Mouse (Mus musculus) liver, embryonic 11.5 days (tissue): ENCODE measurements around the gene Psma6. TPM values are rescaled to one million over a fixed set of nuclear protein-coding genes. Genes with fewer than 3 reads are reported as not detected.
"Not testable (repeated sequence)": the region's sequence is repeated elsewhere in the genome, so short reads cannot be mapped to it uniquely, and the experiment has no call there.

ENCODE experiments used
- ATAC-seq: fragments of 200-750 bp; cut with Nextera tagmentation; replicated peaks from 2 replicates; pipeline ENCODE4 v1.8.0; 2017; ENCODE audit warnings: moderate number of reproducible peaks, mild to moderate bottlenecking, moderate TSS enrichment, moderate library complexity; ENCODE audit not compliant: low FRiP score
- DNase-seq: peaks from one replicate; pipeline ENCODE4 v3.0.0-alpha.2; 2017; ENCODE audit warnings: low spot score
- H3K27ac ChIP-seq: fragments of 300-500 bp; sonication (generic); 2 replicates; pipeline ENCODE4 v1.5.1; 2014; ENCODE audit warnings: mild to moderate bottlenecking, low read depth, low read length, control low read depth
- H3K27me3 ChIP-seq: fragments of 300-500 bp; sonication (generic); replicated peaks from 2 replicates; pipeline ENCODE4 v1.6.1; 2014; ENCODE audit warnings: low read length, mixed read lengths; ENCODE audit not compliant: control insufficient read depth, insufficient read depth
- H3K36me3 ChIP-seq: fragments of 300-500 bp; sonication (generic); 2 replicates; pipeline ENCODE4 v1.6.1; 2014; ENCODE audit warnings: mild to moderate bottlenecking, low read length, moderate library complexity, mixed read lengths; ENCODE audit not compliant: control insufficient read depth, insufficient read depth
- H3K4me1 ChIP-seq: fragments of 300-500 bp; sonication (generic); replicated peaks from 2 replicates; pipeline ENCODE4 v1.6.1; 2014; ENCODE audit warnings: low read length, mixed read lengths; ENCODE audit not compliant: control insufficient read depth, insufficient read depth
- H3K4me2 ChIP-seq: fragments of 300-500 bp; sonication (generic); 2 replicates; pipeline ENCODE4 v1.6.1; 2014; ENCODE audit warnings: mild to moderate bottlenecking, control low read depth, moderate library complexity
- H3K4me3 ChIP-seq: fragments of 300-500 bp; sonication (generic); 2 replicates; pipeline ENCODE4 v1.5.1; 2014; ENCODE audit warnings: low read depth, low read length, control low read depth
- H3K9ac ChIP-seq: fragments of 300-500 bp; sonication (generic); 2 replicates; pipeline ENCODE4 v1.6.1; 2014; ENCODE audit warnings: low read depth, low read length, control low read depth
- H3K9me3 ChIP-seq: fragments of 300-500 bp; sonication (generic); 2 replicates; pipeline ENCODE4 v1.6.1; 2016; ENCODE audit warnings: low read length, inconsistent platforms, mixed read lengths; ENCODE audit not compliant: control insufficient read depth
- WGBS: fragments of 180-500 bp; shearing (Covaris S2); extraction: QIAGEN DNeasy Blood & Tissue Kit; methylation state at CpG from one replicate; pipeline ENCODE4 v1.1.7; 2014; 5-methylcytosine and 5-hydroxymethylcytosine counted together
- polyA plus RNA-seq: library from polyadenylated mRNA; unstranded; fragments of >200 nt; fragmentation: Nextera tagmentation; extraction: Ambion mirVana; gene quantifications from 2 replicates; pipeline ENCODE4 v1.2.1, GENCODE M21; 2014

The Psma6 gene
- polyA plus RNA-seq, 1 experiment from 2014 or later = 410 TPM

GRCm38 (mm10) chr12:55387788-55388465, 3.9 kb downstream of the Psma6 start:
- H3K4me1 ChIP-seq = peaks cover 5% of the 10 kb centered on the region
- no peaks in the 10 kb centered on the region for H3K36me3 ChIP-seq
- ATAC-seq (no peak), DNase-seq (no peak)
- H3K27me3 ChIP-seq = no peaks in the 10 kb centered on the region
- no peak overlapping the region for H3K4me3 ChIP-seq
- WGBS = 74% methylated on average over 11 of the region's 11 CpGs
- H3K27ac ChIP-seq = no peak overlapping the region
- H3K9me3 ChIP-seq = no peaks in the 10 kb centered on the region
- H3K4me2 ChIP-seq = no peak overlapping the region
- H3K9ac ChIP-seq = no peak overlapping the region

GRCm38 (mm10) chr12:55388478-55388877, 4.5 kb downstream of the Psma6 start:
- H3K4me1 ChIP-seq = peaks cover 5% of the 10 kb centered on the region
- no peaks in the 10 kb centered on the region for H3K36me3 ChIP-seq
- H3K27ac ChIP-seq = no peak overlapping the region
- no peaks in the 10 kb centered on the region for H3K27me3 ChIP-seq
- no peak for DNase-seq
- no peak overlapping the region for H3K4me3 ChIP-seq
- H3K4me2 ChIP-seq = no peak overlapping the region
- peak; percentile 18 for ATAC-seq
- H3K9ac ChIP-seq = no peak overlapping the region
- WGBS = 49% methylated on average over 6 of the region's 6 CpGs
- H3K9me3 ChIP-seq = no peaks in the 10 kb centered on the region

- H3K27me3 ChIP-seq = no peaks in the 10 kb centered on the region
- peaks cover 5% of the 10 kb centered on the region for H3K4me1 ChIP-seq
- no peaks in the 10 kb centered on the region for H3K9me3 ChIP-seq
- H3K36me3 ChIP-seq = no peaks in the 10 kb centered on the region
- no peak overlapping the region for H3K4me2 ChIP-seq
- no peak overlapping the region for H3K4me3 ChIP-seq
- ATAC-seq (no peak), DNase-seq (no peak)
- H3K27ac ChIP-seq = no peak overlapping the region
- 57% methylated on average over 17 of the region's 17 CpGs for WGBS
- no peak overlapping the region for H3K9ac ChIP-seq
Measured at GRCm38 (mm10) chr12:55389132-55390081, 5.4 kb downstream of the Psma6 start.

DNA sequence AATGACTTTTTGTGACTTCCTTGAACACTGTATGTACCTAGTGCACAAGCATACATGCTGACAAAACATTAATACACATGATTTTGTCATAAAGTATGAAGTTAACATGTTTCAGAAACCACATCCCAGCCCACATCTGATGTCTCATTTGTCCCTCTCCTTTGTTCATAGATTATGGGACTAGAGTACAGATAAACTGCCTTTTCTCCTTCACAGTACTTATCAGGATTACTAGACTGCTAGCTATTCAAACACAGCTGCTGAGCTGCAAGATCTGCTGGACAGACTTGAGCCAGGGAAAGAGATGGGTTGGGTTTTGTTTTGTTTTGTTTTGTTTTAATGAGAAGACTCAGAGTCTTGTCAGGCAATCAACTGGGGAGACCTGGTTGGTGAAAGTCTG, 8.1 kb downstream of the Psma6 start:
- Histone ChIP-seq H3K4me1 (peaks cover 4% of the 10 kb centered on the region), H3K4me2 (no peak overlapping the region), H3K27me3 (no peaks in the 10 kb centered on the region), H3K27ac (no peak overlapping the region), H3K9ac (no peak overlapping the region), H3K4me3 (no peak overlapping the region), H3K9me3 (no peaks in the 10 kb centered on the region), H3K36me3 (no peaks in the 10 kb centered on the region)
- DNase-seq (no peak), ATAC-seq (no peak)

DNA sequence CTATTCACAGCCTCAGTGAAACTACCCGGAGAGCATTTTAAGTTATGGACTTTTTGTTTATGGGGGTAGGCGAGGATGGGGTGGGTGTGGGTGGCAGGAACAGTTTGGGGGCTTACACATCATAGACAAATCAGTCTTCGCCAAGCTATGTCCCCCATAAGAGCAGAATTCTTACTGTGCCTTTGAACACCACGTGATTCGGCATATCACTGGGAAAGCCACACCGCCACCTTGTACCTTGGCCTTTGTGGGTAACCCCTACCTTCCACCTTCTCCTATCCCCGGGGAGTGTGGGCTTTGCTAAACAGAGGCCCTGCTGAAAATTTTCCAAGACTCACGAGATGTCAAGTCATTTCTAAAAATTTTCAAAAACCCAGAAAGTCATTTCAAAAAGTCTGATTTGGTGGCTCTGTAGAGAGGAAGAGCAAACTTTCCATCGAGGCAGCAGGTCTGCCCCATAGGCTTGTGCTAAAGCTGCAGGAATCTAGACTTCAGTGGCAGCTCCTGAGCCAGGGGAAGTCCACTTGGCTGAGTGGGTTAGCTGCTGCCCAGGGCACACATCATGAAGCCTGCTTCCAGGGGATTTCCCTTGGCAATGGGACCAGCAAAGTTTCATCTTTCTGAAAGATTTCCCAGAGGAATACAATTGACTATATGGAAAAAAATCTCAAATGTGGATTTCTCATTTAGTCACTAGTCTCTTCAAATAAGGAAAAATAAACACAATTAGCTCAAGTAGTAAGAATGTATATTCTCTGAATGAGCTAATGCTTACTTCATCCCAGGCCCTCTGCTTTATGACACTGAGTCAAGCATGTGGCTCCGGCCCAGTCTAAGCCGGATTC, 8.9 kb downstream of the Psma6 start:
- DNase-seq (no peak), ATAC-seq (no peak)
- Histone ChIP-seq H3K4me3 (no peak overlapping the region), H3K9ac (no peak overlapping the region), H3K4me2 (no peak overlapping the region), H3K36me3 (no peaks in the 10 kb centered on the region), H3K27ac (no peak overlapping the region), H3K9me3 (no peaks in the 10 kb centered on the region), H3K27me3 (no peaks in the 10 kb centered on the region), H3K4me1 (no peaks in the 10 kb centered on the region; the same call in 1 of the 2 replicates)
- 82% methylated on average over 11 of the region's 11 CpGs for WGBS

- not testable (repeated sequence) for H3K9me3 ChIP-seq, DNase-seq, ATAC-seq, H3K4me1 ChIP-seq, H3K4me3 ChIP-seq, H3K4me2 ChIP-seq, H3K36me3 ChIP-seq, H3K9ac ChIP-seq, H3K27me3 ChIP-seq, H3K27ac ChIP-seq
- WGBS = 90% methylated on average over 14 of the region's 14 CpGs
Measured at GRCm38 (mm10) chr12:55395601-55396000, 11.6 kb downstream of the Psma6 start.

GRCm38 (mm10) chr12:55396536-55396935, 12.5 kb downstream of the Psma6 start:
- peaks cover 8% of the 10 kb centered on the region for H3K4me1 ChIP-seq
- 91% methylated on average over 4 of the region's 4 CpGs for WGBS
- no peak overlapping the region for H3K4me2 ChIP-seq
- H3K9me3 ChIP-seq = no peaks in the 10 kb centered on the region
- DNase-seq = no peak
- ATAC-seq = no peak
- no peak overlapping the region for H3K9ac ChIP-seq
- no peaks in the 10 kb centered on the region for H3K36me3 ChIP-seq
- no peaks in the 10 kb centered on the region for H3K27me3 ChIP-seq
- H3K4me3 ChIP-seq = no peak overlapping the region
- H3K27ac ChIP-seq = no peak overlapping the region

DNA sequence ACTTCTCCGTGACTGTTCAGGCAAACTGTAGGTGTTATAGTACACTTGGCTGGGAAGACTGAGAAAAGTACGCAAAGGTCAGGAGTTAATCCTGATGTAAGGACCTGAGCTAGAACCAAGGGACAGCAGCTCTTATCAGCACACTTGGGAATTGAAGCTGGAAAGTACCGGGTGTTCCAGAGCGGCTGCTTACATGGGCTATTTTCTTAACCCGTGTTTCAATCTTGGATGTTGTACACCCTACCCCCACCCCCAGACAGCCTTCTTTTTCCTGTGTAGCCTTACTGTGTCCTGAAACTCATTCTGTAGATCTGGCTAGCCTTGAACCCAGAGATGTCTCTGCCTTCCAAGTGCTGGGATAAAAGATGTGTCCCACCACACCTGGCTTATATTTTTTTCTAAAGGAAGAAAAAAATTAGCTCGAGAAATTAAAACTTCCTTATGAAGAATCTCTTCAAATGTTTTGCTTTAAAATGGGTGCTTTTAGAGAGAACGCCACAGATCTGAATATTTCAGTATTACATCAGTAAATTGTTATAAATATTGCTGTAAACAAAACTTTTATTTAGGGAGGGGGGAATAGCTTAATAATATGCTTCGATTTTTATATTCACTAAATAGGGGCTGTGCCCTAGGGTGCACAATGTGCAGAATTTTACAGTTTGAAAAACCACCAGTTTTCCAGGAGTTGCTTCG, 13.7 kb downstream of the Psma6 start:
- peak overlapping the region; percentile 84 for H3K4me3 ChIP-seq
- 59% methylated on average over 9 of the region's 9 CpGs for WGBS
- DNase-seq (no peak), ATAC-seq (no peak)
- peak overlapping the region; percentile 74 for H3K4me2 ChIP-seq
- peak overlapping the region; percentile 79; the same call in 1 of the 2 replicates for H3K27ac ChIP-seq
- no peaks in the 10 kb centered on the region for H3K36me3 ChIP-seq
- H3K9ac ChIP-seq = peak overlapping the region; percentile 86
- no peaks in the 10 kb centered on the region for H3K27me3 ChIP-seq
- H3K4me1 ChIP-seq = peaks cover 8% of the 10 kb centered on the region
- no peaks in the 10 kb centered on the region for H3K9me3 ChIP-seq
